Mouse (Mus musculus): ENCODE measurements around the gene Rnasek.
A peak's percentile ranks its signal among the peaks of the same experiment; 100 is the strongest.

The Rnasek gene

GRCm38 (mm10) chr11:70236717-70237116, 2.9 kb downstream of the Rnasek start:
- no peak for DNase-seq (ENCODE audit: low spot score)

GRCm38 (mm10) chr11:70235254-70235900, 4.3 kb downstream of the Rnasek start:
- DNase-seq (ENCODE audit: low spot score): no peak

- no peak for DNase-seq (ENCODE audit: low spot score)
Observed at GRCm38 (mm10) chr11:70234497-70234896, 5.1 kb downstream of the Rnasek start.

GRCm38 (mm10) chr11:70234037-70234436, 5.6 kb downstream of the Rnasek start:
- no peak for DNase-seq (ENCODE audit: low spot score)

GRCm38 (mm10) chr11:70233016-70233415, 6.6 kb downstream of the Rnasek start:
- DNase-seq (ENCODE audit: low spot score): no peak

- peak; percentile 76 for DNase-seq (ENCODE audit: low spot score)
Observed at GRCm38 (mm10) chr11:70232546-70232945, 7.1 kb downstream of the Rnasek start.

- DNase-seq (ENCODE audit: low spot score): peak; percentile 94
Observed at GRCm38 (mm10) chr11:70230239-70230727, 9.4 kb downstream of the Rnasek start.

GRCm38 (mm10) chr11:70229260-70230010, 10.2 kb downstream of the Rnasek start, which contains the start of gene Bcl6b:
Gene Bcl6b, minus strand, starts transcription at chr11:70229798.
- no peak for DNase-seq (ENCODE audit: low spot score)

GRCm38 (mm10) chr11:70228828-70229227, 10.8 kb downstream of the Rnasek start:
- DNase-seq (ENCODE audit: low spot score): peak; percentile 84

- DNase-seq (ENCODE audit: low spot score): no peak
Observed at GRCm38 (mm10) chr11:70227661-70228245, 11.9 kb downstream of the Rnasek start.

- DNase-seq (ENCODE audit: low spot score): no peak
Observed at GRCm38 (mm10) chr11:70227126-70227525, 12.5 kb downstream of the Rnasek start.

- DNase-seq (ENCODE audit: low spot score): no peak
Observed at GRCm38 (mm10) chr11:70226602-70226890, 13.1 kb downstream of the Rnasek start.

GRCm38 (mm10) chr11:70225798-70226601, 13.6 kb downstream of the Rnasek start:
- DNase-seq (ENCODE audit: low spot score): no peak

GRCm38 (mm10) chr11:70223724-70224123, 15.9 kb downstream of the Rnasek start:
- DNase-seq (ENCODE audit: low spot score): no peak

- no peak for DNase-seq (ENCODE audit: low spot score)
Observed at GRCm38 (mm10) chr11:70221603-70222500, 17.8 kb downstream of the Rnasek start.

GRCm38 (mm10) chr11:70220731-70221602, 18.7 kb downstream of the Rnasek start, which contains the start of gene Slc16a13:
Gene Slc16a13, minus strand, starts transcription at chr11:70221064.
- DNase-seq (ENCODE audit: low spot score): peak; percentile 93

- DNase-seq (ENCODE audit: low spot score): no peak
Observed at GRCm38 (mm10) chr11:70220323-70220722, 19.3 kb downstream of the Rnasek start.

- no peak for DNase-seq (ENCODE audit: low spot score)
Observed at GRCm38 (mm10) chr11:70219873-70220272, 19.8 kb downstream of the Rnasek start.

- DNase-seq (ENCODE audit: low spot score): no peak
Observed at GRCm38 (mm10) chr11:70218741-70219470, 20.7 kb downstream of the Rnasek start.
